Mouse (Mus musculus) lung, embryonic 14.5 days (tissue): Measurements from ENCODE around the gene Bri3. TPM values are rescaled to one million over a fixed set of nuclear protein-coding genes. Genes with fewer than 3 reads are reported as not detected.
A peak's percentile ranks its signal among the peaks of the same experiment; 100 is the strongest.

Experiments used
- ATAC-seq: fragments of 200-750 bp; cut with Nextera tagmentation; 2 replicates; pipeline ENCODE4 v1.8.0; 2017; ENCODE audit warnings: mild to moderate bottlenecking, moderate TSS enrichment, moderate library complexity; ENCODE audit not compliant: insufficient read depth
- DNase-seq: peaks from one replicate; pipeline ENCODE4 v3.0.0-alpha.2; 2015
- H3K27ac ChIP-seq: fragments of 300-500 bp; sonication (generic); 2 replicates; pipeline ENCODE4 v1.5.1; 2014; ENCODE audit warnings: low read depth, mild to moderate bottlenecking, moderate library complexity
- H3K27me3 ChIP-seq: fragments of 300-500 bp; sonication (generic); 2 replicates; pipeline ENCODE4 v1.6.1; 2014; ENCODE audit warnings: low read length, control low read depth; ENCODE audit not compliant: insufficient read depth
- H3K36me3 ChIP-seq: fragments of 300-500 bp; sonication (generic); 2 replicates; pipeline ENCODE4 v1.6.1; 2014; ENCODE audit warnings: control low read depth; ENCODE audit not compliant: insufficient read depth
- H3K4me1 ChIP-seq: fragments of 300-500 bp; sonication (generic); 2 replicates; pipeline ENCODE4 v1.6.1; 2014; ENCODE audit warnings: antibody characterized with exemption, control low read depth; ENCODE audit not compliant: insufficient read depth
- H3K4me2 ChIP-seq: fragments of 300-500 bp; sonication (generic); 2 replicates; pipeline ENCODE4 v1.6.1; 2014; ENCODE audit warnings: mild to moderate bottlenecking
- H3K4me3 ChIP-seq: fragments of 300-500 bp; sonication (generic); 2 replicates; pipeline ENCODE4 v1.5.1; 2014; ENCODE audit warnings: low read depth, low read length
- H3K9ac ChIP-seq: fragments of 300-500 bp; sonication (generic); 2 replicates; pipeline ENCODE4 v1.6.1; 2014
- H3K9me3 ChIP-seq: fragments of 300-500 bp; sonication (generic); 2 replicates; pipeline ENCODE4 v1.6.1; 2016; ENCODE audit warnings: low read depth, low read length, control low read depth
- CTCF ChIP-seq: IDR thresholded peaks from 2 replicates; pipeline ENCODE4 v1.5.1; 2016; ENCODE audit warnings: antibody characterized with exemption, low read depth
- WGBS: fragments of 180-500 bp; shearing (Covaris S2); extraction: QIAGEN DNeasy Blood & Tissue Kit; methylation state at CpG from one replicate; pipeline ENCODE4 v1.1.7; 2014; 5-methylcytosine and 5-hydroxymethylcytosine counted together
- polyA plus RNA-seq: library from polyadenylated mRNA; unstranded; fragments of >200 nt; fragmentation: Nextera tagmentation; extraction: Ambion mirVana; gene quantifications from 2 replicates; pipeline ENCODE4 v1.2.1, GENCODE M21; 2014

Bri3 gene
- polyA plus RNA-seq, 1 experiment from 2014 or later = 145 TPM

DNA sequence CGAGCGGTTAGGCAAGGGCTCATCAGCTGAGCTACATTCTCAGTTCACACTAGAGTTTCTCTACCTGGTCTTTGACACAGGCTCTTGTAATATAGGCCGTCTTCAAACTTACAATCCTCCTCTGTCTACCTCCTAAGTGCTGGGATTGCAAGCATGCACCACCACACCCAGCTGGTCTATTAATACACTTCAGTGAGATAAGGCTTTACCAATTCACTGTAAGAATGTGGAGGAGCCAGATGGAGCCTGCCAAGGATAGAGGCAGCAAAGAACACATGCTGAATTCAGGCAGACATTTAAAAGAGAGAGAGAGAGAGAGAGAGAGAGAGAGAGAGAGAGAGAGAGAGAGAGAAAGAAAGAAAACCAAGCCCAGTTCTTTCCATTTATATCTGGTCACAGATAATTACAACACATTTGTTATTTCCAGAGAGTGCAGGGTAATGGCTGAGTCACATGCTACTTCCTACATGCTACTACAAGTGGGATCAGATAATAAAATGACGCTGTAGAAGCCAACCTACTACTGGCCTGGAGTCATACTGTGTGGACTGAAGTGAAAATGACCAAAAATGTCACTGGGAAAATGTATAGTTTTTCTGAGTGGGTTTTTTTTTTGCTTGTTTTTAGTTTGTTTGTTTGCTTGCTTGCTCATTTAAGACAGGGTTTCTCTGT is 45.7 kb downstream of the Bri3 start:
- WGBS = 58% methylated on average over 4 of the region's 4 CpGs

DNA sequence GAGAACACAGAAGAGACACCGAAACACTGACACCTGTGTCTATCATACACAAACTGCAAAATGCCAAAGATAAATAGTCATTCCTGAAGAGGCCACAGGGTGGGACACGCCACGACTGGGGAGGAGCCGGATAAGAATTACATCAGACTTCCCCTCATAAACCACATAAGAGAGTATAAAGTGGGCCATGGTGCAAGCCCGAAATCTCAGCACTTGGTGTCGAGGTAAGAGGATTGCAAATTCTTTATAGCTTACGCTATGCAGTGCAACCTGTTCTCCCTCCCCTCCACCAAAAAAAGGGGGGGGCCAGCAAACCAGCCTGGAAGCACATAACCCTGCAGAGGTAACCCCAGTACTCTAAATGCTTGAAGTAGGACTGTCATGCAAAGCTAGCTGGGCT is 50.7 kb downstream of the Bri3 start:
- no peaks in the 10 kb centered on the region for H3K27me3 ChIP-seq
- no peak overlapping the region for H3K9ac ChIP-seq
- H3K4me1 ChIP-seq = no peaks in the 10 kb centered on the region
- TF ChIP-seq CTCF = 0 out of 2 replicates have a peak, but pooled peaks have one; percentile 4
- peak overlapping the region; percentile 58; the same call in 1 of the 2 replicates for H3K27ac ChIP-seq
- H3K4me2 ChIP-seq = no peak overlapping the region
- DNase-seq (peak; percentile 61), ATAC-seq (peak; percentile 77)
- H3K9me3 ChIP-seq = no peaks in the 10 kb centered on the region
- no peak overlapping the region for H3K4me3 ChIP-seq
- H3K36me3 ChIP-seq = no peaks in the 10 kb centered on the region
- WGBS = 54% methylated on average over 7 of the region's 7 CpGs

More for the DNA sequence above, 45.7 kb downstream of the Bri3 start:
- Histone ChIP-seq H3K4me3 (no peak overlapping the region), H3K4me1 (no peaks in the 10 kb centered on the region), H3K27ac (peak overlapping the region; percentile 54; the same call in 1 of the 2 replicates), H3K36me3 (no peaks in the 10 kb centered on the region), H3K9me3 (no peaks in the 10 kb centered on the region), H3K27me3 (no peaks in the 10 kb centered on the region), H3K9ac (no peak overlapping the region), H3K4me2 (no peak overlapping the region)
- ATAC-seq (peak; percentile 76; the same call in 1 of the 2 replicates), DNase-seq (peak; percentile 50)
- TF ChIP-seq CTCF = no peak

DNA sequence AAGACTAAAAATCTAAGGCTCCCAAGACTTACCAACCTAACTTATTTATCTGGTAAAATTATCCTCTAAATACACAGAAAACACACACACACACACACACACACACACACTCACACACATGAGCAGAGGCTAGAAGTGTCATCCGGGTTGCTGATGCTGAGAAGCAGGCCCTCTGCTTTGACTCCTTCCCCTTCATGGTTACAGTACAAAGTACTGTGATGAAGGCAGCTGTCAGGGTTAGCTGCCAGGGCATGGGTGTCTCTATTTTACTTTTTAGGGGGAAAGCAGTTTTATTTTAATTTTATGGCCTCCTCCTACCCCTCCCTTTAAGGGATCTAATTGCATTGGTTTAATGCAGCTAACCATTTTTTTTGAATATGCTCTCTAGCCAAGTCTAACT is 51.1 kb downstream of the Bri3 start:
- no peak for TF ChIP-seq CTCF
- WGBS = 61% methylated on average over 1 of the region's 1 CpGs
- no peak overlapping the region for H3K9ac ChIP-seq
- H3K4me3 ChIP-seq = no peak overlapping the region
- H3K4me1 ChIP-seq = no peaks in the 10 kb centered on the region
- no peaks in the 10 kb centered on the region for H3K27me3 ChIP-seq
- H3K4me2 ChIP-seq = no peak overlapping the region
- H3K9me3 ChIP-seq = no peaks in the 10 kb centered on the region
- no peaks in the 10 kb centered on the region for H3K36me3 ChIP-seq
- DNase-seq = no peak
- peak overlapping the region; percentile 58; the same call in 1 of the 2 replicates for H3K27ac ChIP-seq
- ATAC-seq = no peak

DNA sequence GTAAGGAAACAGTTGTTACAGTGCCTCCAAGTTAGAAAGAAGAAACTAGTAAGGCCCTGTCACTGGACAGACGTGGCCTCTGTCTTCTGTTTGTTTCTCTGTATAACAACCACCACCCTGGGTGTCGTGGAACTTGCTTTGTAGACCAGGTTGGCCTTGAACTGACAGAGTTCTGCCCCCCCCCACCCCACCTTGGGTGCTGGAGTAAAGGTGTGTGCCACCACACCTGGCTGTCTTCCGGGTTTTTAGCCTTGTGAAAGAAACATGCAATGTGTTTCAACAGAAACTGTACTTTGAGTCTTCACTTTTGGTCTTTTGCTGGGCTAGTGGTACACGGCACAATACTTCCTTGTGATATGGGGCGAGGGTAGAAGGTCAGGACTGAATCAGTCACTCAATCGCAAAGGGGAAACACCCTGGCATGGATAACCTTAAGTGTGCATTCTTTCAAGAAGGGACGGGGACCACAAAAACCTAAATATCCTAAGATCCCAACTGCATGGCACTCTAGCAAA is 51.9 kb downstream of the Bri3 start:
- H3K4me2 ChIP-seq = no peak overlapping the region
- no peaks in the 10 kb centered on the region for H3K4me1 ChIP-seq
- H3K27ac ChIP-seq = no peak overlapping the region
- ATAC-seq (no peak), DNase-seq (no peak)
- no peaks in the 10 kb centered on the region for H3K36me3 ChIP-seq
- H3K27me3 ChIP-seq = no peaks in the 10 kb centered on the region
- no peak for TF ChIP-seq CTCF
- H3K4me3 ChIP-seq = no peak overlapping the region
- no peaks in the 10 kb centered on the region for H3K9me3 ChIP-seq
- H3K9ac ChIP-seq = no peak overlapping the region
- WGBS = 69% methylated on average over 7 of the region's 7 CpGs

DNA sequence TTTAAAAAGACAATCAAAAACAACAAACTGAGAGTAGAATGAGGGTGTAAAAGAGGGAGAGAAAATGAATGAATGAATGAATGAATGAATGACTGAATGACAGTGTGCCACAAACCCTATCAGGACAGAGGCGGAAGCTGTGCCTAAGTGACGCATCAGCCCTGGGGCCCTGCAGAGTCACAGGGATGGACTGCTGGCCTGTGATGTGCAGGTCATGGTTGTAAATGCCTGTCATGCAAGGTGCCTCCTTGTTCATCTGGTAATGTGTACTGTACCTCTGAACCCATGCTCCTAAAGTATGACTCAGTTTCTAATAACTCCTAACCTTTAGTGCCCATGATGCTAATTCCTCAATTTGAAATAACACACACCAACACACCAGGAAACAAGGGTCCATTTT is 58.8 kb downstream of the Bri3 start:
- Histone ChIP-seq H3K9me3 (no peaks in the 10 kb centered on the region), H3K36me3 (no peaks in the 10 kb centered on the region), H3K9ac (no peak overlapping the region), H3K27ac (no peak overlapping the region), H3K4me1 (no peaks in the 10 kb centered on the region), H3K4me3 (no peak overlapping the region), H3K27me3 (no peaks in the 10 kb centered on the region), H3K4me2 (no peak overlapping the region)
- DNase-seq (no peak), ATAC-seq (no peak)
- WGBS = 85% methylated on average over 2 of the region's 2 CpGs
- TF ChIP-seq CTCF = no peak

DNA sequence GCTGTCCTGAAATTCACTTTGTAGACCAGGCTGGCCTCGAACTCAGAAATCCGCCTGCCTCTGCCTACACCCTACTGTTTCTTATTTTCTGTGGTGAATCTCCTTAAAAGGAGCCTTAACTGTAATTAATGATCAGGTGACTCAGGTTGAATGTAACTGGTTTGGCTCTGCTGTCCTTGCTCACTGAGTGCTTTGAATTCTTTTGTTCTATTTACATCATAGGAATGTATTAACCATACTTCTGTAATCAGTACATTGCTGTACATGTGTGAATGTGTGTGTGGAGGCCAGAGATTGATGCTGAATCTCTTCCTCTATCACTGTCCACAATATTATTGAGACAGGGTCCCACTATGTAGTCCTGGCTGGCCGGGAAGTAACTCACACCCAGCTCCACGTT is 64.7 kb downstream of the Bri3 start:
- no peak for TF ChIP-seq CTCF
- Histone ChIP-seq H3K27me3 (no peaks in the 10 kb centered on the region), H3K9ac (no peak overlapping the region), H3K4me1 (peaks cover 8% of the 10 kb centered on the region; the same call in 1 of the 2 replicates), H3K4me2 (no peak overlapping the region), H3K36me3 (no peaks in the 10 kb centered on the region), H3K27ac (no peak overlapping the region), H3K9me3 (no peaks in the 10 kb centered on the region), H3K4me3 (no peak overlapping the region)
- DNase-seq = no peak
- ATAC-seq = no peak
- WGBS = 75% methylated on average over 4 of the region's 4 CpGs

DNA sequence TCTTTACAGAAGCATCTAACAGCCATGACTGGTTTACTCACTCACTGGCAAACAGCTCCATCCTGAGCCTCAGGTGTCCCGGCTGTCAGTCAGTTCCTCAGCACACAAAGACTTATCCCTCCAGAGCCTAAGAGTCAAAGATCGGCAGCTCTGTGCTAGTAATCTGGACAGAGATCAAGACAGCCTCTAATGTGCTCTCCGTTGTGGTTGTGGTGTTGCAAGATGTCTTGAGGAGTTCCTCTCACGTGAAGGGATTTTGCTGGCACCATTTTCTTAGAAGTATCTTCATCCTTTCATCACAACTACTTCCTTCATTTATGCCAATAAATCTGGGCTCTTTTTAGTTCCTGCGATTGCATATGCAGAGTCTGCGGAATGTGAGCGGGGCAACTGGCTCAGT is 67.9 kb downstream of the Bri3 start:
- Histone ChIP-seq H3K27ac (no peak overlapping the region), H3K9me3 (no peaks in the 10 kb centered on the region), H3K4me2 (no peak overlapping the region), H3K27me3 (no peaks in the 10 kb centered on the region), H3K4me1 (peaks cover 16% of the 10 kb centered on the region), H3K9ac (no peak overlapping the region), H3K4me3 (no peak overlapping the region), H3K36me3 (no peaks in the 10 kb centered on the region)
- 64% methylated on average over 7 of the region's 7 CpGs for WGBS
- DNase-seq (no peak), ATAC-seq (no peak)
- no peak for TF ChIP-seq CTCF
